Mouse (Mus musculus) lung, embryonic 14.5 days (tissue): ENCODE measurements around the gene Mfsd13b. TPM values are rescaled to one million over a fixed set of nuclear protein-coding genes. Genes with fewer than 3 reads are reported as not detected.
"Not testable (repeated sequence)": the region's sequence is repeated elsewhere in the genome, so short reads cannot be mapped to it uniquely, and the experiment has no call there.

ENCODE experiments used
- ATAC-seq: fragments of 200-750 bp; cut with Nextera tagmentation; 2 replicates; pipeline ENCODE4 v1.8.0; 2017; ENCODE audit warnings: mild to moderate bottlenecking, moderate TSS enrichment, moderate library complexity; ENCODE audit not compliant: insufficient read depth
- DNase-seq: peaks from one replicate; pipeline ENCODE4 v3.0.0-alpha.2; 2015
- H3K27ac ChIP-seq: fragments of 300-500 bp; sonication (generic); 2 replicates; pipeline ENCODE4 v1.5.1; 2014; ENCODE audit warnings: low read depth, mild to moderate bottlenecking, moderate library complexity
- H3K27me3 ChIP-seq: fragments of 300-500 bp; sonication (generic); 2 replicates; pipeline ENCODE4 v1.6.1; 2014; ENCODE audit warnings: low read length, control low read depth; ENCODE audit not compliant: insufficient read depth
- H3K36me3 ChIP-seq: fragments of 300-500 bp; sonication (generic); 2 replicates; pipeline ENCODE4 v1.6.1; 2014; ENCODE audit warnings: control low read depth; ENCODE audit not compliant: insufficient read depth
- H3K4me1 ChIP-seq: fragments of 300-500 bp; sonication (generic); 2 replicates; pipeline ENCODE4 v1.6.1; 2014; ENCODE audit warnings: antibody characterized with exemption, control low read depth; ENCODE audit not compliant: insufficient read depth
- H3K4me2 ChIP-seq: fragments of 300-500 bp; sonication (generic); 2 replicates; pipeline ENCODE4 v1.6.1; 2014; ENCODE audit warnings: mild to moderate bottlenecking
- H3K4me3 ChIP-seq: fragments of 300-500 bp; sonication (generic); 2 replicates; pipeline ENCODE4 v1.5.1; 2014; ENCODE audit warnings: low read depth, low read length
- H3K9ac ChIP-seq: fragments of 300-500 bp; sonication (generic); 2 replicates; pipeline ENCODE4 v1.6.1; 2014
- H3K9me3 ChIP-seq: fragments of 300-500 bp; sonication (generic); 2 replicates; pipeline ENCODE4 v1.6.1; 2016; ENCODE audit warnings: low read depth, low read length, control low read depth
- CTCF ChIP-seq: IDR thresholded peaks from 2 replicates; pipeline ENCODE4 v1.5.1; 2016; ENCODE audit warnings: antibody characterized with exemption, low read depth
- WGBS: fragments of 180-500 bp; shearing (Covaris S2); extraction: QIAGEN DNeasy Blood & Tissue Kit; methylation state at CpG from one replicate; pipeline ENCODE4 v1.1.7; 2014; 5-methylcytosine and 5-hydroxymethylcytosine counted together
- polyA plus RNA-seq: library from polyadenylated mRNA; unstranded; fragments of >200 nt; fragmentation: Nextera tagmentation; extraction: Ambion mirVana; gene quantifications from 2 replicates; pipeline ENCODE4 v1.2.1, GENCODE M21; 2014

Mfsd13b gene
- polyA plus RNA-seq, 1 experiment from 2014 or later = not detected

- H3K27ac ChIP-seq = no peak overlapping the region
- peak; percentile 37; the same call in 1 of the 2 replicates for ATAC-seq
- peaks cover 7% of the 10 kb centered on the region for H3K4me1 ChIP-seq
- DNase-seq = no peak
- H3K9ac ChIP-seq = no peak overlapping the region
- H3K4me2 ChIP-seq = no peak overlapping the region
- H3K4me3 ChIP-seq = no peak overlapping the region
- peaks cover 24% of the 10 kb centered on the region; the same call in 1 of the 2 replicates for H3K36me3 ChIP-seq
- TF ChIP-seq CTCF = no peak
- H3K27me3 ChIP-seq = no peaks in the 10 kb centered on the region
- WGBS = 57% methylated on average over 7 of the region's 7 CpGs
- no peaks in the 10 kb centered on the region for H3K9me3 ChIP-seq
Measured at GRCm38 (mm10) chr7:120969221-120969620, 13.1 kb upstream of the Mfsd13b start.

- peaks cover 24% of the 10 kb centered on the region; the same call in 1 of the 2 replicates for H3K36me3 ChIP-seq
- ATAC-seq = no peak
- no peak overlapping the region for H3K9ac ChIP-seq
- H3K4me2 ChIP-seq = no peak overlapping the region
- H3K9me3 ChIP-seq = no peaks in the 10 kb centered on the region
- no peak for DNase-seq
- peaks cover 9% of the 10 kb centered on the region for H3K4me1 ChIP-seq
- H3K27ac ChIP-seq = no peak overlapping the region
- TF ChIP-seq CTCF = no peak
- no peaks in the 10 kb centered on the region for H3K27me3 ChIP-seq
- 69% methylated on average over 5 of the region's 5 CpGs for WGBS
- H3K4me3 ChIP-seq = no peak overlapping the region
Measured at GRCm38 (mm10) chr7:120970112-120970511, 12.2 kb upstream of the Mfsd13b start.

GRCm38 (mm10) chr7:120972471-120972870 is 9.8 kb upstream of the Mfsd13b start:
- 78% methylated on average over 2 of the region's 2 CpGs for WGBS

GRCm38 (mm10) chr7:120974001-120974400 is 8.3 kb upstream of the Mfsd13b start:
- H3K27me3 ChIP-seq = no peaks in the 10 kb centered on the region
- 37% methylated on average over 3 of the region's 3 CpGs for whole genome bisulfite sequencing
- DNase-seq = peak; percentile 80
- H3K4me2 ChIP-seq = peak overlapping the region; percentile 21; the same call in 1 of the 2 replicates
- no peak overlapping the region for H3K27ac ChIP-seq
- no peak for TF ChIP-seq CTCF
- H3K4me1 ChIP-seq = peaks cover 19% of the 10 kb centered on the region
- H3K9me3 ChIP-seq = no peaks in the 10 kb centered on the region
- no peak overlapping the region for H3K9ac ChIP-seq
- H3K4me3 ChIP-seq = no peak overlapping the region
- peak; percentile 39 for ATAC-seq
- no peaks in the 10 kb centered on the region; the same call in 1 of the 2 replicates for H3K36me3 ChIP-seq

More at GRCm38 (mm10) chr7:120972471-120972870, 9.8 kb upstream of the Mfsd13b start:
- peaks cover 14% of the 10 kb centered on the region; the same call in 1 of the 2 replicates for H3K36me3 ChIP-seq
- ATAC-seq, DNase-seq, H3K9ac ChIP-seq, H3K9me3 ChIP-seq, H3K4me3 ChIP-seq, H3K27ac ChIP-seq, H3K4me2 ChIP-seq, H3K27me3 ChIP-seq: not testable (repeated sequence)
- peaks cover 16% of the 10 kb centered on the region for H3K4me1 ChIP-seq

GRCm38 (mm10) chr7:120977063-120977462 is 5.2 kb upstream of the Mfsd13b start:
- H3K4me1 ChIP-seq = peaks cover 29% of the 10 kb centered on the region
- ATAC-seq (peak; percentile 48), DNase-seq (peak; percentile 91)
- 30% methylated on average over 7 of the region's 7 CpGs for WGBS
- H3K27ac ChIP-seq = 0 out of 2 replicates have a peak overlapping the region, but pooled peaks have one; percentile 40
- H3K4me2 ChIP-seq = peak overlapping the region; percentile 25
- no peak overlapping the region for H3K9ac ChIP-seq
- TF ChIP-seq CTCF = no peak
- no peak overlapping the region for H3K4me3 ChIP-seq
- no peaks in the 10 kb centered on the region for H3K27me3 ChIP-seq
- no peaks in the 10 kb centered on the region for H3K9me3 ChIP-seq
- no peaks in the 10 kb centered on the region for H3K36me3 ChIP-seq

GRCm38 (mm10) chr7:120980041-120980440 is 2.3 kb upstream of the Mfsd13b start:
- peak overlapping the region; percentile 70 for H3K4me2 ChIP-seq
- no peak for TF ChIP-seq CTCF

GRCm38 (mm10) chr7:120980931-120981924 is 1.1 kb upstream of the Mfsd13b start:
- Histone ChIP-seq H3K27me3 (no peaks in the 10 kb centered on the region), H3K27ac (peak overlapping the region; percentile 43), H3K9me3 (no peaks in the 10 kb centered on the region), H3K4me3 (peak overlapping the region; percentile 72), H3K9ac (peak overlapping the region; percentile 71), H3K4me1 (peaks cover 16% of the 10 kb centered on the region), H3K36me3 (no peaks in the 10 kb centered on the region), H3K4me2 (peak overlapping the region; percentile 70)
- DNase-seq (peak; percentile 64), ATAC-seq (peak; percentile 47; the same call in 1 of the 2 replicates)
- whole genome bisulfite sequencing = 5% methylated on average over 39 of the region's 39 CpGs
- no peak for TF ChIP-seq CTCF

More at GRCm38 (mm10) chr7:120980041-120980440, 2.3 kb upstream of the Mfsd13b start:
- ATAC-seq = no peak
- H3K36me3 ChIP-seq = no peaks in the 10 kb centered on the region
- H3K9me3 ChIP-seq = no peaks in the 10 kb centered on the region
- no peak overlapping the region; the same call in 1 of the 2 replicates for H3K27ac ChIP-seq
- no peaks in the 10 kb centered on the region for H3K27me3 ChIP-seq
- no peak overlapping the region; the same call in 1 of the 2 replicates for H3K9ac ChIP-seq
- H3K4me3 ChIP-seq = 0 out of 2 replicates have a peak overlapping the region, but pooled peaks have one; percentile 4
- DNase-seq = no peak
- H3K4me1 ChIP-seq = peaks cover 20% of the 10 kb centered on the region
- WGBS = 64% methylated on average over 4 of the region's 4 CpGs
